Mouse (Mus musculus) retina, postnatal 1 day (tissue): Measurements from ENCODE around the gene Tomm34.

Source experiments
- DNase-seq: peaks from one replicate; pipeline ENCODE4 v3.0.0-alpha.2; 2012

The Tomm34 gene

DNA sequence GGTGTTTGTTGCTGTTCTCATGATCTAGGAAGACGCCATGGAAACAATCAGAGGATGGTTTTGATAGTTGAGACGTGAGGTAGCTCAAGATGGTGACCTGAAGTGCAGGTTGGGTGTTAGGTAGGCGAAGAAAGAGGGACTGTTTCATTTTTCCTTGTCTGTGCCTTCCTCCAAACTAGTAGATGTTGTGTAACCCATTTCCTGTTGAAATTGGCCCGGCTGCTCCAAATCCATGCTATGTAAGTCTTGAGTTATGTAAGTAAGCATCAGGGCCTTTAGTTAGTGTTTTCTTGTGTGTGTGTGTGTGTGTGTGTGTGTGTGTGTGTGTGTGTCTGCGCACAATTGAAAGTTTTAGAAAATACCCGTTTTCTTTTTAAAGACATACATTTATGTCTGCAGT lies 61.7 kb downstream of the Tomm34 start:
- no peak for DNase-seq

DNA sequence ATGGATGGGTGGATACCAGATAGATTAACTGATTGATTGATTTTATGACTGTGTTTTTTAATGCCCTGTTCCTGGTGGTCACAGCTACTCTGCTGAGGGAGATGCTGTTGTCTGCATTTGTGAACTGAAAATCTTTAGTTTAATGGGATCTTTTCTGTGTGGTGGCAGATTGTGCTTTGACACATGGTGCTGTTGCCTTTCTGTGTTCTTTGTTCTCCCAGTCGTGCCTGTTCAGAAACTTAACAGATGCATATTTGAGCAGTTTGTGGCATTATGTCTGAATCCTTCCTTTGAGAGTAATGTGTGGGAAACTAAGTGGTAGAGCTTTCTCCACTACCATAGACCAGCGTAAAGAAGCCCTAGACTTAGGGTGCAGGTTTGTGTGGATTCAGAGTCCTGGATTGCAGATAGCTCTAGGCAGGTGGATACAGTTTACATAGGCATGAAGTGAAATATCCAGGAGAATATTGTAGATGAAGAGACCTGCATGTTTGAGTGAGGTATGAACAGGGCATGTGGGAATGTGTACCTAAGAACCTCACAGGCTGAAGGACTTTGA lies 62.9 kb downstream of the Tomm34 start:
- no peak for DNase-seq

DNA sequence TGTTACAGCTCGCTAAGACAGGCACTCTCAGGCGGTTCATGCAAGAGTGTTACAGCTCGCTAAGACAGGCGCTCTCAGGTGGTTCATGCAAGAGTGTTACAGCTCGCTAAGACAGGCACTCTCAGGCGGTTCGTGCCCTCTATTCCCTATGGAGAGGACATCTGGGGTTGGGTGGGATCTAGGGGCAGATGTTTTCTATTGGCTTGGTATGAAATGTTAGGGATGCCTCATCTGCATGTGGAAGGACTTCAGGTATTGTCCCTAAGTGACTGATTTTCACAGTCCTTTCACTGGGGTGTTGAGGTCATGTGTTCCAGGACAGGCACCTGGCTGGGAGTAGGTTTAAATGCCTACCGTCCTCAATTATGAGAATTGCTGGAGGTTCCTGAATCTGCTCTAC lies 63.4 kb downstream of the Tomm34 start:
- no peak for DNase-seq

DNA sequence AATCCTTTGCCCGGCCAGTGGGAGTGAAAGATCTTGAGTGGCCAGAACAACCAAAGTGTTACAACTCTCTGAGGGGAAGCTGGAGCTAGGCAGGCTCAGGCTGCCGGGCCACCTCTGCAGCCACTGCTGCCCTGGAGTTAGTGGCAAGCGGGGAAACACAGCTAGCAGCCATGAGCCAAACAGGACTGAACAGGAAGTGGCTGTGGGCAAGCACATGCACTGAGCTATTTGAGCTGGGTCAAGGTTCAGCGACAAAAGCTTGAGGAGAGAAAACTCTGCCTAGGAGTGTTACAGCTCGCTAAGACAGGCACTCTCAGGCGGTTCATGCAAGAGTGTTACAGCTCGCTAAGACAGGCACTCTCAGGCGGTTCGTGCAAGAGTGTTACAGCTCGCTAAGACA lies 64.0 kb downstream of the Tomm34 start:
- DNase-seq = no peak

DNA sequence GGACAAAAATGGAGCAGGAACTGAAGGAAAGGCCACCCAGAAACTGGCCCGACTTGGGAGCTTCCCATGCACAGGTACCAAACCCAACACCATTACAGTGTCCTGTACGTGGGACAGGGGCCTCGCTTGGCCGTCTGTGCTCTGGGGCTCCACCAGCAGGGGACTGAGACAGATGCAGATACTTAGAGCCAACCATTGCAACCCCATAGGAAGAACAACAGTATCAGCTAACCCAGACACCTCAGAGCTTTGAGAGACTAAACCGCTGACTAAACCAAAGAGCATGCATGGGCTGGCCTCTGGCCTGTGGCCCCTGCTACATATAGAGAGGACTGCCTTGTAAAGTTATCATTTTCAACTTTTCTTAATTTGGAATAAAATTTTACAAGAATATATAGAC lies 66.5 kb downstream of the Tomm34 start:
- no peak for DNase-seq
